Mouse (Mus musculus) hindbrain, embryonic 13.5 days (tissue): ENCODE measurements around the gene Klhl3. TPM values are rescaled to one million over a fixed set of nuclear protein-coding genes. Genes with fewer than 3 reads are reported as not detected.

Source experiments
- ATAC-seq: fragments of 200-750 bp; cut with Nextera tagmentation; 2 replicates; pipeline ENCODE4 v1.8.0; 2017; ENCODE audit warnings: moderate TSS enrichment; ENCODE audit not compliant: low FRiP score
- H3K27ac ChIP-seq: fragments of 300-500 bp; sonication (generic); 2 replicates; pipeline ENCODE4 v1.5.1; 2015; ENCODE audit warnings: inconsistent platforms, mild to moderate bottlenecking, moderate library complexity
- H3K27me3 ChIP-seq: fragments of 300-500 bp; sonication (generic); 2 replicates; pipeline ENCODE4 v1.6.1; 2015; ENCODE audit warnings: mild to moderate bottlenecking, inconsistent platforms
- H3K36me3 ChIP-seq: fragments of 300-500 bp; sonication (generic); 2 replicates; pipeline ENCODE4 v1.6.1; 2015; ENCODE audit warnings: mild to moderate bottlenecking, inconsistent platforms
- H3K4me1 ChIP-seq: fragments of 300-500 bp; sonication (generic); replicated peaks from 2 replicates; pipeline ENCODE4 v1.6.1; 2015; ENCODE audit warnings: inconsistent platforms
- H3K4me2 ChIP-seq: fragments of 300-500 bp; sonication (generic); 2 replicates; pipeline ENCODE4 v1.6.1; 2015; ENCODE audit warnings: inconsistent platforms, mild to moderate bottlenecking, moderate library complexity
- H3K4me3 ChIP-seq: fragments of 300-500 bp; sonication (generic); 2 replicates; pipeline ENCODE4 v1.5.1; 2015; ENCODE audit warnings: mild to moderate bottlenecking, inconsistent platforms
- H3K9ac ChIP-seq: fragments of 300-500 bp; sonication (generic); 2 replicates; pipeline ENCODE4 v1.6.1; 2015; ENCODE audit warnings: mild to moderate bottlenecking, inconsistent platforms
- H3K9me3 ChIP-seq: fragments of 300-500 bp; sonication (generic); 2 replicates; pipeline ENCODE4 v1.6.1; 2016; ENCODE audit warnings: inconsistent platforms
- WGBS: fragments of 180-500 bp; shearing (Covaris S2); methylation state at CpG from one replicate; pipeline ENCODE4 v1.1.7; 2015; 5-methylcytosine and 5-hydroxymethylcytosine counted together
- polyA plus RNA-seq: library from polyadenylated mRNA; unstranded; fragments of >200 nt; fragmentation: Nextera tagmentation; extraction: Ambion mirVana; gene quantifications from 2 replicates; pipeline ENCODE4 v1.2.1, GENCODE M21; 2015

Gene Klhl3
- polyA plus RNA-seq, 1 experiment from 2014 or later = 11.5 TPM

GRCm38 (mm10) chr13:58074466-58074865, 38.9 kb downstream of the Klhl3 start:
- H3K27me3 ChIP-seq = no peaks in the 10 kb centered on the region
- H3K4me1 ChIP-seq = no peaks in the 10 kb centered on the region
- no peak for ATAC-seq
- H3K4me2 ChIP-seq = no peak overlapping the region
- no peak overlapping the region for H3K4me3 ChIP-seq
- peaks cover 13% of the 10 kb centered on the region for H3K36me3 ChIP-seq
- 93% methylated on average over 6 of the region's 6 CpGs for WGBS
- no peak overlapping the region for H3K27ac ChIP-seq
- no peaks in the 10 kb centered on the region for H3K9me3 ChIP-seq
- H3K9ac ChIP-seq = no peak overlapping the region

GRCm38 (mm10) chr13:58073254-58073882, 40.0 kb downstream of the Klhl3 start:
- no peak for ATAC-seq
- Histone ChIP-seq H3K4me1 (0 out of 2 replicates have a peak, but pooled peaks cover 1% of the 10 kb centered on the region), H3K4me2 (no peak overlapping the region), H3K27ac (no peak overlapping the region), H3K36me3 (peaks cover 13% of the 10 kb centered on the region), H3K9me3 (no peaks in the 10 kb centered on the region), H3K4me3 (no peak overlapping the region), H3K27me3 (no peaks in the 10 kb centered on the region), H3K9ac (no peak overlapping the region)
- 92% methylated on average over 12 of the region's 12 CpGs for WGBS

DNA sequence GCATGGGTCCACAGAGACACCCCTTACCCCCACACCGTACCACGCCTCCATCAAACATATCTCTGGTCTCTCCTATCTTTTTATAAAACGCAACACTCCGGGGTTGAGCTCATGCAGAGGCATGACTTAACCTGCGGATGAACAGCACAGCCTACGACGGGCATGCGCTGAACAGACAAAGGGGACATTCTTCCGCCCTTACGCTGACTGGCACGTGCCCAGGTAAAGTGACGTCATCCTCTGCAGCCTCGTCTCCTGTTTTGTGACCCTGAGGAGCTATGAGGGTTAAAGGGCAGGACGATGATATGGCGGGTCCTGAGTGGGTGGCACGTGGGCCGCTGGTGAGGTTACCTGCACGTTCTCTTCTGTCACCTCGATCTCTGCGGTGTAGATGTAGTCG, 42.2 kb downstream of the Klhl3 start:
- Histone ChIP-seq H3K36me3 (peaks cover 13% of the 10 kb centered on the region), H3K4me1 (peaks cover 4% of the 10 kb centered on the region; the same call in 1 of the 2 replicates), H3K4me2 (no peak overlapping the region), H3K27me3 (no peaks in the 10 kb centered on the region), H3K27ac (no peak overlapping the region), H3K4me3 (no peak overlapping the region), H3K9me3 (no peaks in the 10 kb centered on the region), H3K9ac (no peak overlapping the region)
- ATAC-seq = no peak
- WGBS = 90% methylated on average over 21 of the region's 21 CpGs

- peaks cover 4% of the 10 kb centered on the region; the same call in 1 of the 2 replicates for H3K4me1 ChIP-seq
- H3K27me3 ChIP-seq = no peaks in the 10 kb centered on the region
- no peak for ATAC-seq
- WGBS = 86% methylated on average over 12 of the region's 12 CpGs
- H3K4me2 ChIP-seq = no peak overlapping the region
- no peak overlapping the region for H3K9ac ChIP-seq
- no peak overlapping the region for H3K4me3 ChIP-seq
- H3K36me3 ChIP-seq = peaks cover 13% of the 10 kb centered on the region
- no peaks in the 10 kb centered on the region for H3K9me3 ChIP-seq
- H3K27ac ChIP-seq = no peak overlapping the region
Observed at GRCm38 (mm10) chr13:58070504-58070903, 42.9 kb downstream of the Klhl3 start.

DNA sequence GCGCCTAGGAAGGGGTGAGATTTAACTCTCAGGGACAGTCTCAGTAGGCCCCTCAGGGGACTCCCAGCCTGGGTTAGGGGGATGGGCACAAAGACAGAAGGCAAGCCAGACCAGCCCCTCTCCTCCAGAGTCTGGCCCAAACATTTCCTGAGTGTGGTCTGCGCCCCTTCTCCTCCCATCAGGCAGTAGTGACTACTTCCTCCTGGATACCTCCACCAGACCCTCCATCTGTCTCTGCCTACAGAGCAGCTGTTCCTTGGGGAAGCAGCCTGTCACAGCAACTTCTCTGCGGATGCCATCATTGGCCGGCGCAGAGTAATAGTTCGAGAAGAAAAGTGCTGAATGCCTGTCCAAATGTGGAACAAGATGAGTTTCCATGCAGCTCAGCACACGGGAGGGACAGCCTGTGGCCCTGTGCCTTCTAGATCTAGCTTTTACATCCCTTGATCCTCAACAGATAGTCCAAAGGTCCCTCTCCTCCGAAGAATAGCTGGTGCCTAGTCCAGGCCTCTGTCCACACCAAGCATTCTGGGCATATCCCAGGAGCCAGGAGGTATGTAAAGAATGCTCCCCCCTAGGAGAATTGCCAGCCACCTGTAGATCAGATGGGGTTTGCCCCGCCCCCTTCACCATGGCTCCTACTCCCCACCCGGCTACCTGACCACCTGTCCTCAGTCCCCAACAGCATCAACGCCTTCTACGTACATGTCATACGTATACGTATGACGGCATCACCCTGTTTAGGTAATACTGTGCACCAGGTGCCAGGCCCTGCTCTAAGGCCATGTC, 44.8 kb downstream of the Klhl3 start:
- Histone ChIP-seq H3K9me3 (no peaks in the 10 kb centered on the region), H3K4me2 (no peak overlapping the region), H3K27me3 (no peaks in the 10 kb centered on the region), H3K4me3 (no peak overlapping the region), H3K36me3 (peaks cover 14% of the 10 kb centered on the region), H3K4me1 (peaks cover 4% of the 10 kb centered on the region; the same call in 1 of the 2 replicates), H3K27ac (no peak overlapping the region), H3K9ac (no peak overlapping the region)
- ATAC-seq = no peak
- WGBS = 93% methylated on average over 15 of the region's 15 CpGs

GRCm38 (mm10) chr13:58067540-58068103, 45.8 kb downstream of the Klhl3 start:
- no peak overlapping the region for H3K4me3 ChIP-seq
- H3K9ac ChIP-seq = no peak overlapping the region
- 29% methylated on average over 17 of the region's 17 CpGs for WGBS
- peaks cover 23% of the 10 kb centered on the region for H3K36me3 ChIP-seq
- peak overlapping the region; percentile 55; the same call in 1 of the 2 replicates for H3K27ac ChIP-seq
- no peaks in the 10 kb centered on the region for H3K27me3 ChIP-seq
- ATAC-seq = no peak
- no peaks in the 10 kb centered on the region for H3K9me3 ChIP-seq
- H3K4me2 ChIP-seq = no peak overlapping the region
- H3K4me1 ChIP-seq = peaks cover 4% of the 10 kb centered on the region; the same call in 1 of the 2 replicates

DNA sequence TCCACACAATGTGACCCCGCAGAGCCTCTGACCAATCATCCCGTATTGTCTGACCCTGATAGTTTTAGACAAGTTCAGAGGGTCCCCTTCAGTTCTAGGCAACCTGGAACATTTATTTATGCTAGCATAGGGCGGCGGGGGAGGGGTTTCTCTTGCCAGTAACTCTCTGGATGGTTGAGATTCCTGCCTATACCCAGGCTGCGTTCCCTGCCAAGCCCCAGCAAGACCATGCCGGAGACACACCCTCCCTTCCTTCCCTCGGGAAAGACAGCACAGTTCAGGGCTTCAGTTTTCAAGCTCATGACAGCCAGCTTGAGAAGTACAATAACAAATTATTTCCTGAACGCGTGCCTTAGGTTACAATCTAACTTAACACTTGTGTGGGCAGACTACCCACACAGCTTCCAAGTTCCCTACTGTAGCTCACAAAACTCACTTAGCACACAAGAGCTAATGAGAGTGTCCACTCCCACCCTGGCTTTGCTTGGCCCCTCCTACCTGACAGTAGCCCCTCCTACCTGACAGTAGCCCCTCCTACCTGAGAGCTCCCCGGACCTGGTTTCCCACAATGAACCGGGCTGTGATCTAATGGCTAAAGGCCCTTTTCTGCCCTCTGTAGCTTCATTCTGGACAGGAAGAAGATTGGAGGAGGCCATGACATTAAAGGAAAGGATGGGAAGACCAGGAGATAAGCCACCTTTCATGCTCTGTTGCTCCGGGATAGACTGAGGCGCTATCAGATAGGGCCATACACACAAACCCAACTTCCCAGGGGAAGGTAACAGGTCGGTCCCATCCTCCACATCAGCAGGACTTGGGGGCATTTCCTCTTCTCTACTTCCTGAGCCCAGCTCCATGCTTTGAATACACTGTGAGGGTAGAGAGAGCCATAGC, 46.6 kb downstream of the Klhl3 start:
- no peak overlapping the region for H3K4me2 ChIP-seq
- no peak for ATAC-seq
- peak overlapping the region; percentile 55 for H3K27ac ChIP-seq

DNA sequence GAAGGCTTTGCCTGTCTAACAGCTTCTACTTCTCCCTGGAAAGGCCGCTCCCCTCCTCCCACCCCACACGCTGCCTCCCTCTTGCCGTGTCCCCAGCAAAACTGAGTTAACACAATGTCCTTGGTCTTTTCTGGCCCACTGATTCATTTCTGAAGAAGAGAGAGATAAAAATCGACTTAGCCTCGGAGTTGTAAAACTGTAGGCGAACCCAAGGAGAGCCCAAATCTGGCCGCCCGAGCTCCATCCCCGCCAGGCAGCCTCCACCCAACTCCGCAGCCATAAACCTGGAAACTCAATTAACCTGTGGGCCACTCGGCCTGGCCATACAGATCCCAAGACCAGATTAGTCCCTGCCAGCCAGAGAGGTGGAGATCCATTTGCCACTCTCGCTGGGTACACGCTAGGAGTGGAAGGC, 47.3 kb downstream of the Klhl3 start:
- peak overlapping the region; percentile 44 for H3K27ac ChIP-seq
- no peak overlapping the region for H3K4me3 ChIP-seq
- no peaks in the 10 kb centered on the region for H3K9me3 ChIP-seq
- peaks cover 31% of the 10 kb centered on the region for H3K36me3 ChIP-seq
- no peak overlapping the region for H3K4me2 ChIP-seq
- H3K9ac ChIP-seq = no peak overlapping the region
- no peaks in the 10 kb centered on the region for H3K27me3 ChIP-seq
- 87% methylated on average over 13 of the region's 13 CpGs for WGBS
- H3K4me1 ChIP-seq = peaks cover 4% of the 10 kb centered on the region; the same call in 1 of the 2 replicates
- ATAC-seq = no peak

More for the DNA sequence above, 46.6 kb downstream of the Klhl3 start:
- no peak overlapping the region for H3K9ac ChIP-seq
- peaks cover 31% of the 10 kb centered on the region for H3K36me3 ChIP-seq
- H3K27me3 ChIP-seq = no peaks in the 10 kb centered on the region
- 77% methylated on average over 14 of the region's 14 CpGs for WGBS
- peaks cover 4% of the 10 kb centered on the region; the same call in 1 of the 2 replicates for H3K4me1 ChIP-seq
- H3K4me3 ChIP-seq = no peak overlapping the region
- no peaks in the 10 kb centered on the region for H3K9me3 ChIP-seq

DNA sequence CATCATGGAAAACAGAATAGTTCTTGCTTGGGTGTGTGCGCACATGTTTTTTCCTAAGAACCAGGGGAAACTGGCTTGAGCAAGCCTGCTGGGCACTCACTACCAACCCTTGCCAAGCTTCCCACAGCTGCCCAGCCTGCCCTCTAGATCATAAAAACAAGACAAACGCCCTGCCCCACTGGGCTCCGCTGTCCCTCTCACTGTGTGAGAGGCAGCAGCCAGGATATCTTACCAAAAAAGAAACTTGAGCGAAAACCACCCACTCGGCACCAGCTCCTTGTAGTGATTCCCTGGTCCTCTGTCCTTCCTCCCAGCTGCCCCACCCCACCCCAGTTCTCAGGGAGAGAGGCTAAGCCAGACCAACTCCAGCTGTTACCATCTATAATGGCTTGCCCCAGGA, 48.1 kb downstream of the Klhl3 start:
- H3K27me3 ChIP-seq = no peaks in the 10 kb centered on the region
- H3K4me2 ChIP-seq = no peak overlapping the region
- peaks cover 29% of the 10 kb centered on the region for H3K36me3 ChIP-seq
- H3K27ac ChIP-seq = no peak overlapping the region
- H3K9ac ChIP-seq = no peak overlapping the region
- ATAC-seq = no peak
- H3K4me1 ChIP-seq = peaks cover 4% of the 10 kb centered on the region; the same call in 1 of the 2 replicates
- H3K4me3 ChIP-seq = no peak overlapping the region
- 79% methylated on average over 5 of the region's 5 CpGs for WGBS
- H3K9me3 ChIP-seq = no peaks in the 10 kb centered on the region

DNA sequence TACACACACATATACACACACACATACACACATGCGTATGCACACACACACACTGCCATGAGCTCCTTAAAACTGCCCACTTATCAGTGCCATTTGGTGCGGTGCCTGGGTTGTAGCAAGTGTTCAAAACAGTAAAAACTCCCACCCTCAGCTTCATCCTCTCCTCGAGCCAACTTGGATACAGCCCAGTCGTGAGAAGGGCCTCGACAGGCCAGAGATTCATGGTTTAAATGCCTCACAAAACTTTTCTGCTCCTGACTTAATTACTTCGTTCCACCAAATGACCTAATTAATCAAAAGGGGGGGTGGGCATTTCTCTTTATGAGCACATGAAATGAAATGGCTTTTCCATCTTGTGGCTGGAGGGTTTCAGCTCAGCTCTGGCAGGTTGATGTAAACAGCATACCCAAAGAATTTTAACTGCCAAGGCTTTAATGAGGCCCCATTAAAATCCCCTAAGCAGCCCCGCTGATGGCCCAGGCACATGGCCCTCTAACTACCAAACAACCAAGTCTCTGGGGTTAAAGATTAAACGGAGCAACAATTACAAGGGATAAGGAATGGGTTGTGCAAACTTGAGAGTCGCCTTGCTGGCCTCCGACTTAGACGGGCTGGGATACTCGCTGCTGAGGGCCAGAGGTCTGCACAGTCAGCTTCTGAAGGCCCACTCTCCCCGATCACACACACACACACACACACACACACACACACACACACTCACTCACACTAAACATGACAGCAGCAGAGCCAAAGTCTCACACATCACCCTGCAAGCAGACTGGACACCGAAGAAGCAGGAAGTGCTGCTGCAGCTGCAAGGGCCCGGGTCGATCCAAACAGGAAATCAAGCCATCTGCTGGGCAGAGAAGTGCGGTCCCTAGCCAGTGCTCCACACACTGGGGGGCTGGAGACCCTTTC, 55.2 kb downstream of the Klhl3 start:
- Histone ChIP-seq H3K4me2 (no peak overlapping the region), H3K27me3 (no peaks in the 10 kb centered on the region), H3K36me3 (peaks cover 31% of the 10 kb centered on the region), H3K27ac (peak overlapping the region; percentile 56), H3K9me3 (0 out of 2 replicates have a peak, but pooled peaks cover 6% of the 10 kb centered on the region), H3K9ac (no peak overlapping the region), H3K4me3 (no peak overlapping the region), H3K4me1 (peaks cover 17% of the 10 kb centered on the region)
- ATAC-seq = no peak
- WGBS = 42% methylated on average over 17 of the region's 17 CpGs

- peaks cover 17% of the 10 kb centered on the region for H3K4me1 ChIP-seq
- H3K4me2 ChIP-seq = no peak overlapping the region
- WGBS = 80% methylated on average over 4 of the region's 4 CpGs
- no peaks in the 10 kb centered on the region for H3K27me3 ChIP-seq
- 0 out of 2 replicates have a peak, but pooled peaks cover 6% of the 10 kb centered on the region for H3K9me3 ChIP-seq
- ATAC-seq = no peak
- no peak overlapping the region for H3K27ac ChIP-seq
- no peak overlapping the region for H3K4me3 ChIP-seq
- peaks cover 16% of the 10 kb centered on the region for H3K36me3 ChIP-seq
- no peak overlapping the region for H3K9ac ChIP-seq
Observed at GRCm38 (mm10) chr13:58056618-58057017, 56.8 kb downstream of the Klhl3 start.
